Mouse (Mus musculus) forebrain, embryonic 16.5 days (tissue): ENCODE data around the gene Eif2b2. TPM values are rescaled to one million over a fixed set of nuclear protein-coding genes. Genes with fewer than 3 reads are reported as not detected.

Experiments used
- ATAC-seq: fragments of 200-750 bp; cut with Nextera tagmentation; 2 replicates; pipeline ENCODE4 v1.8.0; 2017; ENCODE audit warnings: mild to moderate bottlenecking, moderate library complexity
- H3K27ac ChIP-seq: fragments of 300-500 bp; sonication (generic); 2 replicates; pipeline ENCODE4 v1.5.1; 2014; ENCODE audit warnings: low read length, control low read depth
- H3K27me3 ChIP-seq: fragments of 300-500 bp; sonication (generic); replicated peaks from 2 replicates; pipeline ENCODE4 v1.6.1; 2014; ENCODE audit warnings: low read length; ENCODE audit not compliant: control insufficient read depth, insufficient read depth
- H3K36me3 ChIP-seq: fragments of 300-500 bp; sonication (generic); 2 replicates; pipeline ENCODE4 v1.6.1; 2014; ENCODE audit not compliant: control insufficient read depth, insufficient read depth
- H3K4me1 ChIP-seq: fragments of 300-500 bp; sonication (generic); replicated peaks from 2 replicates; pipeline ENCODE4 v1.6.1; 2014; ENCODE audit warnings: low read length; ENCODE audit not compliant: control insufficient read depth, insufficient read depth
- H3K4me2 ChIP-seq: fragments of 300-500 bp; sonication (generic); 2 replicates; pipeline ENCODE4 v1.6.1; 2014; ENCODE audit warnings: mild to moderate bottlenecking, low read length, control low read depth
- H3K4me3 ChIP-seq: fragments of 300-500 bp; sonication (generic); replicated peaks from 2 replicates; pipeline ENCODE4 v1.5.1; 2014; ENCODE audit warnings: mild to moderate bottlenecking, low read length, control low read depth
- H3K9ac ChIP-seq: fragments of 300-500 bp; sonication (generic); replicated peaks from 2 replicates; pipeline ENCODE4 v1.6.1; 2014; ENCODE audit warnings: low read depth, low read length, control low read depth
- H3K9me3 ChIP-seq: fragments of 300-500 bp; sonication (generic); 2 replicates; pipeline ENCODE4 v1.6.1; 2016; ENCODE audit warnings: low read length; ENCODE audit not compliant: control insufficient read depth
- WGBS: fragments of 180-500 bp; shearing (Covaris S2); extraction: QIAGEN DNeasy Blood & Tissue Kit; methylation state at CpG from one replicate; pipeline ENCODE4 v1.1.7; 2014; 5-methylcytosine and 5-hydroxymethylcytosine counted together
- polyA plus RNA-seq: library from polyadenylated mRNA; unstranded; fragments of >200 nt; fragmentation: Nextera tagmentation; extraction: Ambion mirVana; gene quantifications from 2 replicates; pipeline ENCODE4 v1.2.1, GENCODE M21; 2015

The Eif2b2 gene
- polyA plus RNA-seq, 1 experiment from 2014 or later, result 76.9 TPM

GRCm38 (mm10) chr12:85219905-85220290 lies 617 bp downstream of the Eif2b2 start:
- peak overlapping the region; percentile 27; the same call in 1 of the 2 replicates for H3K27ac ChIP-seq
- H3K36me3 ChIP-seq, result peaks cover 13% of the 10 kb centered on the region; the same call in 1 of the 2 replicates
- WGBS, result 5% methylated on average over 12 of the region's 12 CpGs
- H3K4me1 ChIP-seq, result peaks cover 22% of the 10 kb centered on the region
- H3K4me3 ChIP-seq, result peak overlapping the region; percentile 92
- ATAC-seq, result no peak; the same call in 1 of the 2 replicates
- H3K9me3 ChIP-seq, result no peaks in the 10 kb centered on the region
- no peaks in the 10 kb centered on the region for H3K27me3 ChIP-seq
- peak overlapping the region; percentile 71 for H3K9ac ChIP-seq
- H3K4me2 ChIP-seq, result peak overlapping the region; percentile 97

- Histone ChIP-seq H3K27me3 (no peaks in the 10 kb centered on the region), H3K36me3 (peaks cover 35% of the 10 kb centered on the region)
- no peak for ATAC-seq
These were observed 7.9 kb downstream of the Eif2b2 start for GRCm38 (mm10) chr12:85227227-85227626.

GRCm38 (mm10) chr12:85227876-85228599 lies 8.8 kb downstream of the Eif2b2 start:
- H3K27me3 ChIP-seq, result no peaks in the 10 kb centered on the region
- H3K4me3 ChIP-seq, result no peak overlapping the region
- H3K36me3 ChIP-seq, result peaks cover 29% of the 10 kb centered on the region
- no peaks in the 10 kb centered on the region for H3K4me1 ChIP-seq
- no peak overlapping the region for H3K9ac ChIP-seq
- no peak overlapping the region for H3K27ac ChIP-seq
- no peak for ATAC-seq
- H3K9me3 ChIP-seq, result no peaks in the 10 kb centered on the region
- 58% methylated on average over 15 of the region's 15 CpGs for WGBS
- no peak overlapping the region for H3K4me2 ChIP-seq

More at GRCm38 (mm10) chr12:85227227-85227626, 7.9 kb downstream of the Eif2b2 start:
- Histone ChIP-seq H3K27ac (no peak overlapping the region), H3K4me1 (no peaks in the 10 kb centered on the region), H3K4me2 (no peak overlapping the region), H3K4me3 (no peak overlapping the region), H3K9ac (no peak overlapping the region), H3K9me3 (no peaks in the 10 kb centered on the region)
- WGBS, result 71% methylated on average over 7 of the region's 7 CpGs

- Histone ChIP-seq H3K36me3 (no peaks in the 10 kb centered on the region; the same call in 1 of the 2 replicates), H3K9ac (no peak overlapping the region), H3K27ac (no peak overlapping the region), H3K4me1 (no peaks in the 10 kb centered on the region), H3K4me2 (no peak overlapping the region), H3K9me3 (no peaks in the 10 kb centered on the region), H3K4me3 (no peak overlapping the region), H3K27me3 (no peaks in the 10 kb centered on the region)
- no peak for ATAC-seq
- WGBS, result 68% methylated on average over 21 of the region's 21 CpGs
These were observed 14.4 kb downstream of the Eif2b2 start for GRCm38 (mm10) chr12:85233376-85234358.

- no peaks in the 10 kb centered on the region for H3K4me1 ChIP-seq
- H3K27ac ChIP-seq, result no peak overlapping the region
- no peaks in the 10 kb centered on the region; the same call in none of the 2 replicates for H3K36me3 ChIP-seq
- H3K9me3 ChIP-seq, result no peaks in the 10 kb centered on the region
- no peaks in the 10 kb centered on the region for H3K27me3 ChIP-seq
- H3K9ac ChIP-seq, result no peak overlapping the region
- no peak for ATAC-seq
- WGBS, result 90% methylated on average over 5 of the region's 5 CpGs
- H3K4me3 ChIP-seq, result no peak overlapping the region
- H3K4me2 ChIP-seq, result no peak overlapping the region
These were observed 18.3 kb downstream of the Eif2b2 start for GRCm38 (mm10) chr12:85237553-85237952.

GRCm38 (mm10) chr12:85252083-85252482 lies 32.8 kb downstream of the Eif2b2 start:
- Histone ChIP-seq H3K4me1 (no peaks in the 10 kb centered on the region), H3K9me3 (no peaks in the 10 kb centered on the region), H3K9ac (no peak overlapping the region), H3K36me3 (peaks cover 7% of the 10 kb centered on the region), H3K4me2 (no peak overlapping the region), H3K4me3 (no peak overlapping the region), H3K27me3 (no peaks in the 10 kb centered on the region), H3K27ac (no peak overlapping the region)
- WGBS, result 87% methylated on average over 3 of the region's 3 CpGs
- ATAC-seq, result no peak

- Histone ChIP-seq H3K9ac (no peak overlapping the region), H3K4me3 (no peak overlapping the region), H3K27ac (no peak overlapping the region), H3K4me2 (no peak overlapping the region), H3K27me3 (no peaks in the 10 kb centered on the region), H3K4me1 (no peaks in the 10 kb centered on the region), H3K9me3 (no peaks in the 10 kb centered on the region), H3K36me3 (no peaks in the 10 kb centered on the region)
- no peak for ATAC-seq
- 79% methylated on average over 7 of the region's 7 CpGs for WGBS
These were observed 36.9 kb downstream of the Eif2b2 start for GRCm38 (mm10) chr12:85256074-85256751.

GRCm38 (mm10) chr12:85257008-85257639 lies 37.8 kb downstream of the Eif2b2 start:
- no peak for ATAC-seq
- no peak overlapping the region for H3K4me3 ChIP-seq
- WGBS, result 87% methylated on average over 7 of the region's 7 CpGs
- no peaks in the 10 kb centered on the region for H3K27me3 ChIP-seq
- no peaks in the 10 kb centered on the region for H3K9me3 ChIP-seq
- no peaks in the 10 kb centered on the region for H3K4me1 ChIP-seq
- H3K36me3 ChIP-seq, result no peaks in the 10 kb centered on the region
- H3K4me2 ChIP-seq, result no peak overlapping the region
- no peak overlapping the region for H3K27ac ChIP-seq
- H3K9ac ChIP-seq, result no peak overlapping the region
